Mouse (Mus musculus): Measurements from ENCODE around the gene Ficd.
"Not testable (repeated sequence)": the region's sequence is repeated elsewhere in the genome, so short reads cannot be mapped to it uniquely, and the experiment has no call there.

The Ficd gene

DNA sequence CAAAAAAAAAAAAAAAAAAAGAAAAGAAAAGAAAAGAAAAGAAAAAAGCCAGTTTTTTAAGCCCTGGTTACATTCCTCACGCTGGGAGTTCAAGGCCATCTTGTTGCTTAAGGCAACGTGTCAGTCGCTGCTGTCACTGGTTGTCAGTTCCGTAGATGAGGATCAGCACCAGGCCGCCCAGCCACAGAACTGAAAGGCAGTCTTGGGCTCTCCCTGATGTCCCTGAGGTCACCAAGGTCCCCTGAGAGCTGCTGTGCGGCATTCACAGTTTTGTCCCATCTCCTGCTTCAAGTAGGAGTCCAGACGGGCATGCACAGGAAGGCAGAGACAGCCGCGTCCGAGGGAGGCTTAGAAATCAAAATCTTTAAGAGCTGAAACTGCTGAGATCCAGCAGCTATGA, 40.0 kb downstream of the Ficd start:
- DNase-seq (ENCODE audit: low spot score), result no peak

GRCm38 (mm10) chr5:113776128-113776895, 40.7 kb downstream of the Ficd start:
- DNase-seq (ENCODE audit: low spot score), result no peak

GRCm38 (mm10) chr5:113776896-113777226, 41.3 kb downstream of the Ficd start:
- DNase-seq (ENCODE audit: low spot score), result no peak

GRCm38 (mm10) chr5:113777728-113778127, 42.1 kb downstream of the Ficd start:
- not testable (repeated sequence) for DNase-seq (ENCODE audit: low spot score)

DNA sequence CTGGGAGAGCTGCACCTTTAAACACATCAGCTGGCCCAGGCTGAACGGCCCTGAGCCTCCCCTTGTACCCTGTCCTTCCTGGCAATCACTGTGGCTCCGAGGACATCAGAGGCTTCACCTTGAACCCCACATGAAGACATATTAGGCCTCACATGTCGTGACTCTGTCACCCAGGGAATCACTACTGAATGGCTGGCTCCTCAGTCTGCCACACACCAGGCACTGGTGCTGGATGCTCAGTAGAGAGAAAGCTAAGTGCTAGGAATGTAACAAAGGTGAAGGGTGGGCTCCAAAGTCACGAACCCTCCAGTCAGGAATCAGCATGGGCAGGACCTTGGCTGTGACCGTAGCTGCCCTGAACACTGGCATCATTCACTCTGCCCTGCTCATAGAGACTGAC, 44.0 kb downstream of the Ficd start:
- DNase-seq (ENCODE audit: low spot score), result no peak

DNA sequence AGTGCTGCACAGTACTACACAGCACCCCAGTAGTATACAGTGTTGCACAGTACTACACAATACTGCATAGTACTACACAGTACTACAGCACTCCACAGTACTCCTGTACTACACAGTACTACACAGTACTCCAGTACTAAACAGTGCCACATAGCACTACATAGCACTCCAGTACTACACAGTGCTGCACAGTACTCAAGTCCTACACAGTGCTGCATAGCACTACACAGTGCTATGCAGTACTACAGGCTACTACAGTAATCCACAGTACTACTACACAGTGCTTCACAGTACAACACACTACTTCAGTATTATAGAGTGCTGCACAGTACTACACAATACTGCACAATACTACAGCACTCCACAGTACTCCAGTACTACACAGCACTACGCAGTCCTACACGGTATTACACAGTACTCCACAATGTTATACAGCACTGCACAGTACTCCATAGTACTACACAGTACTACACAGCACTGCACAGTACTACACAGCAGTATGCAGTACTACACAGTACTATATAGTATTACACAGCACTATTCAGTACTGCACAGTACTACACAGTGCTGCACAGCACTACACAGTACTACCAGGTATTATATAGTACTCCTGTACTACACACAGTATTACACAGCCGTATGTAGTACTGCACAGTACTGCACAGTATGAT, 44.6 kb downstream of the Ficd start:
- no peak for DNase-seq (ENCODE audit: low spot score)

GRCm38 (mm10) chr5:113780763-113781162, 45.2 kb downstream of the Ficd start:
- DNase-seq (ENCODE audit: low spot score), result no peak

GRCm38 (mm10) chr5:113781254-113781653, 45.7 kb downstream of the Ficd start:
- no peak for DNase-seq (ENCODE audit: low spot score)

DNA sequence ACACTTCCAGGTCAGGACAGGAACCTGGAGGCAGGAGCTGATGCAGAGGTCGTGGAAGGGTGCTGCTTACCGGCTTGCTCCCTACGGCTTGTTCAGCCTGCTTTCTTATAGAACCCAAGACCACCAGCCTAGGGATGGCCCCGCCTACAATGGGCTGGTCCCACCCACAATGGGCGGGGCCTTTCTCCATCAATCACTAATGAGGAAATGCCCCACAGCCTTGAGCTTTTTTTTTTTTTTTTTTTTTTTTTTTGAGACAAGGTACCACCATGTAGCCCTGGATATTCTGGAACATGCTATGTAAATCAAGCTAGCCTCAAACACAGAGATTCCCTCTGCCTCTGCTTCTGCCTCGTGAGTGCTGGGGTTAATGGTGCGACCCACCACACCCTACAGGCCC, 46.3 kb downstream of the Ficd start:
- DNase-seq (ENCODE audit: low spot score), result no peak

- no peak for DNase-seq (ENCODE audit: low spot score)
These were observed 47.0 kb downstream of the Ficd start for GRCm38 (mm10) chr5:113782624-113783023.

DNA sequence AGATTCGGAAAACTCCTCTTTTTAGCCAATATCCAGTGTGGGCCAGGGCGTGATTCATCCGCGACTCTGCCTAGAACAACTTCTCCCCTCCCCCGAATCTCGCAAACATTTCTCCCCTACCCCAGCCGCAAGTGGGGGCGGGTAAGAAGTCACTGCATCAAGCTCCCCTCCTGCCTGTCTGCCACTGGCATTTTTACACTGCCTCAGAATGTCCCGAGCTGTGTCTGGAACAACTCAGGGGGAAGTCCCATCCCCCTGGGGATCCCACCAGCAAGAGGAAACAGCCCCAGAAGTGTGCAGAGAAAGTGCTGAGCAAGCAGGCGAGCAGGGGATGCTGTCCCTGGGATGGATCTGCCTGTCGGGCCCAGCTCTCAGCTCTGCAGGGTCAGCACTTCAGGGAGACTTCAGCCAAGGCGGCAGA, 48.0 kb downstream of the Ficd start:
- no peak for DNase-seq (ENCODE audit: low spot score)

DNA sequence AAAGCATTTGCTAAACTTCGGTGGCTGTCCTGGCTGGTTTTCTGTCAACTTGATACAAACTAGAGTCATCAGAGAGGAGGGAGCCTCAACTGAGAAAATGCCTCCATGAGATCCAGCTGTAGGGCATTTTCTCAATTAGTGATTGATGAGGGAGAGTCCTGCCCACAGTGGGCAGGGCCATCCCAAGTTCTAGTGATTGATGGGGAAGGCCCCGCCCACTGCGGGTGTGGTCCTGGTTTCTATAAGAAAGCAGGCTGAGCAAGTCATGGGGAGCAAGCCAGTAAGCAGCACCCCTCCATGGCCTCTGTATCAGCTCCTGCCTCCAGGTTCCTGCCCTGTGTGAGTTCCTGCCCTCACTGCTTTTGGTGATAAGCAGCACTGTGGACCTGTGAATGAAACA, 48.5 kb downstream of the Ficd start:
- DNase-seq (ENCODE audit: low spot score), result not testable (repeated sequence)

DNA sequence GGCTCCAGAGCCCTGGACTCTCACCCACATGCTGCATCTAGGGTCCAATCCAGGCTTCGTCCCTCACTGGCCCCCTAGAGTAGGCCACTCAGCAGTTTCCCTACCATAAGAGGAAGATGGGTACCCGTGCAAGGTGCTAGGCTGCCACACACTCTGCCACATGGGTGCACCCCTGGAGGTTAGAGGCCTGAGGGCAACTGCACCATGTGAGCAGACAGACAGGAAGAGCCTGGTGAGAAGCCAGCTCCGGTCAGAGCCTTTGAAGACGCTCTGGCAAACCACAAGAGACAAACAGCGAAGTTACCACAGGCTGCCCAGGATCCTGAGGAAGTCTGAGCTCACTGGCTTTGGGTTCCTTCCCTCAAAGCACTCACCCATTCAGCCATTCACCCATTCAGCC, 51.4 kb downstream of the Ficd start:
- no peak for DNase-seq (ENCODE audit: low spot score)

GRCm38 (mm10) chr5:113788645-113789044, 53.0 kb downstream of the Ficd start:
- no peak for DNase-seq (ENCODE audit: low spot score)

DNA sequence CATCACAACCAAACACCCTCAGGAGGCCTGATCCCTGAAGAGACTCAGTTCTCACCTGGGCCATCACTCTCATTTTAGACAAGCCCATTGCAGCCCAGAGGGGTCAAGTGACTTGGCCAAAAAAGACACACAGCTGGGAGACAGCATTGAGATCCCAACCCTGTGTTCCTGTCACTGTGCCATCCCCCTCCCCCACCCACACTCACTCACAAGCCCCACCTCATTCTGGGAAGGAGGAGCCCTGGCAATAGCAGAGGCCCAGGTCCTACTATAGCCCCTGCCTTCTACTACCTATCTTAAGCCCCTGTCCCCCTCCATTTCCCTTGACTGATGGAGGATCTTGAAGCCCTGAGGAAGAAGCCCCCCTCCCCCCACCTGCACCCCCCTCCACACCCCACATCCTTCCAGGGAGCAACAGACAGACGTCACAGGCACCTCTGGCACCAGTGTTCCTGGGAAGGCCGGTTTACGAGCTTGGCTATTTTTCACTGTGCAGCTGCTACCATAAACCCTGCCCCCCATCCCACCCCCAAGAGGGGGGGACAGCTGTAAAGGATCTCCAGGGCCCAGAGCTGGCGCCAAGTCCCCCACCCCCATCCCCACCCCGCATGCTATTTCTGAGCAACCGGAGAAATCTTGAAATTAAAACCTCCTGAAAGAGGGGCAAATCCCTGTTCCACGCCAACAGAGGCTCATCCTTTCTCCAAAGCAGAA, 53.6 kb downstream of the Ficd start:
- DNase-seq (ENCODE audit: low spot score), result no peak
